26 mouse cellular contexts compared by ENCODE assay signal in genomic region chr1:187362536-187362935, GRCm38 (mm10).
"Had no signal": no experiment of that assay in that cellular context is flagged by ENCODE, and none has a peak within 500 bp of the region (broad histone marks: within the 10 kb centered on the region; RNA-seq: fewer than 3 reads in every experiment).

No protein-coding gene starts in this region.

- H3K4me3 ChIP-seq: embryonic facial prominence, embryonic 10.5 days; embryonic facial prominence, embryonic 12.5 days; embryonic facial prominence, embryonic 13.5 days; embryonic facial prominence, embryonic 15.5 days; erythroblast, embryonic 14.5 days; forebrain, embryonic 10.5 days; forebrain, embryonic 12.5 days; forebrain, embryonic 13.5 days; forebrain, embryonic 15.5 days; gastrocnemius, adult 2 months; heart, adult 2 months had no signal

- H3K9me3 ChIP-seq: embryonic facial prominence, embryonic 10.5 days; embryonic facial prominence, embryonic 12.5 days; embryonic facial prominence, embryonic 13.5 days; embryonic facial prominence, embryonic 15.5 days; forebrain, embryonic 10.5 days; forebrain, embryonic 12.5 days; forebrain, embryonic 13.5 days; forebrain, embryonic 15.5 days had no signal

- H3K4me1 ChIP-seq: embryonic facial prominence, embryonic 10.5 days; embryonic facial prominence, embryonic 12.5 days; embryonic facial prominence, embryonic 13.5 days; embryonic facial prominence, embryonic 15.5 days; forebrain, embryonic 15.5 days had no signal

- DNase-seq: cerebellum, adult 2 months; cerebellum, adult 8-10 months; cerebellum, adult 9-10 months; cerebellum, adult 9-11 months; cerebellum, postnatal 10 days; cerebellum, postnatal 14 days; cerebellum, postnatal 25 days; cerebellum, postnatal 36 days; embryo, embryonic 11 days; forebrain, postnatal 0 days; gastrocnemius, adult 2 months; gastrocnemius, postnatal 10 days; gastrocnemius, postnatal 14 days; gastrocnemius, postnatal 25 days; gastrocnemius, postnatal 36 days; heart, adult 18-20 months; heart, adult 2 months had no signal

- H3K27ac ChIP-seq: embryonic facial prominence, embryonic 10.5 days; embryonic facial prominence, embryonic 12.5 days; embryonic facial prominence, embryonic 13.5 days; embryonic facial prominence, embryonic 15.5 days; forebrain, embryonic 10.5 days; forebrain, embryonic 12.5 days; forebrain, embryonic 13.5 days; forebrain, embryonic 15.5 days; gastrocnemius, adult 2 months; heart, adult 2 months had no signal

- H3K36me3 ChIP-seq: embryonic facial prominence, embryonic 10.5 days; embryonic facial prominence, embryonic 12.5 days; embryonic facial prominence, embryonic 13.5 days; embryonic facial prominence, embryonic 15.5 days; forebrain, embryonic 10.5 days; forebrain, embryonic 12.5 days; forebrain, embryonic 15.5 days had no signal

- H3K27me3 ChIP-seq: embryonic facial prominence, embryonic 12.5 days; embryonic facial prominence, embryonic 13.5 days; embryonic facial prominence, embryonic 15.5 days; forebrain, embryonic 12.5 days; forebrain, embryonic 13.5 days; forebrain, embryonic 15.5 days had no signal
